Mouse (Mus musculus) embryonic fibroblast, embryonic 13.5 days (primary cell): ENCODE measurements around the gene Traf2. TPM values are rescaled to one million over a fixed set of nuclear protein-coding genes. Genes with fewer than 3 reads are reported as not detected.
A peak's percentile ranks its signal among the peaks of the same experiment; 100 is the strongest.

Source experiments
- H3K27ac ChIP-seq: 2 replicates; pipeline ENCODE4 v1.5.1; 2012; ENCODE audit warnings: low read length, control low read depth, inconsistent platforms; ENCODE audit not compliant: insufficient read depth
- H3K4me1 ChIP-seq: 2 replicates; pipeline ENCODE4 v1.6.1; 2011; ENCODE audit warnings: low read length; ENCODE audit not compliant: control insufficient read depth, insufficient read depth
- H3K4me3 ChIP-seq: 2 replicates; pipeline ENCODE4 v1.5.1; 2011; ENCODE audit warnings: mild to moderate bottlenecking, control low read depth, low read length; ENCODE audit not compliant: insufficient read depth
- CTCF ChIP-seq: IDR thresholded peaks from 2 replicates; pipeline ENCODE4 v1.5.1; 2011; ENCODE audit warnings: mild to moderate bottlenecking, control low read depth, low read length, moderate library complexity, borderline replicate concordance; ENCODE audit not compliant: insufficient read depth
- POLR2A ChIP-seq: IDR thresholded peaks from 2 replicates; pipeline ENCODE4 v1.6.1; 2011; ENCODE audit warnings: low read depth, mild to moderate bottlenecking, control low read depth, low read length, moderate library complexity
- polyA plus RNA-seq: library from polyadenylated mRNA; stranded (reverse); fragments of >200 nt; gene quantifications from 2 replicates; pipeline ENCODE4 v1.2.4, GENCODE M21; 2011; ENCODE audit warnings: low read depth; ENCODE audit not compliant: missing spikeins, insufficient read length

Gene Traf2
- polyA plus RNA-seq, 1 experiment, result 13.1 TPM

DNA sequence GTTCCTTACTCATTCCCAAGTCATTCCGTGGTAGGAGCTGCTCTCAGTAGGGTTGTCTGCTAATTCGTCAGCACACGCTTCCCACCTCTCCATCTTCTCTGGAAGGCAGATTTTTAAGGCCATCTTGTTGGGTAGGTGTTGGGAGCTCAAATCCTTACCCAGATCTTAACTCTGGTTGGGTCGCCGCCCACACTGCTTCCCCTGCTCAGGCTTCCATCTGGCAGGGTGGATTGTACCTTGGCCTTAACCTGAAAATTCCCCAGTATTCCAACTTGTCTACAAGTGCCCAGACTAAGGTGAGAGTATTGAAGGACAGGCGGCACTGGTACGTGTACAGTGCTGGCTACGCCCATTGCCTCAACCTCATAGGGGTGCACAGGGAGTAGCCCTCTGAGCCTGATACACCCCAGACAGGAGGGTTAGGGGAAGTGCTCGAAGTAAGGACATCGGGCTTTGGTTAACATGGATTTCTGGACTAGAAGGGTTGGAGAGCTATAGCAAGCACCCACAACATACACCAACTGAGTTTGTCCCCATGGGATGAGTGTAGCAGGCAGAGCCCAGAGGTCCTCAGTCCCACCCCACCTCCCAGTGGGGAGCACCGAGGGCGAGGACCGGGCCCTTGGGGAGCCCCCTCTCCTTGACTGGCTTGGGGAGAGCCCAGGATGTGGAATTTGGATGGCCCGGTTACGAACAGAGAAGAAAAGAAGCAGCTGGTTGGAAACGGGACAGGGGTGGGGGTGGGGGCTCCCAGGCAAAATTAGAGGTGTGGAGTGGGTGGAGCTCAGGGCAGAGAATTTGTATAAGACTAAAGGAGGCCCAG, 29.5 kb upstream of the Traf2 start:
- Histone ChIP-seq H3K27ac (no peak overlapping the region), H3K4me1 (peaks cover 6% of the 10 kb centered on the region; the same call in 1 of the 2 replicates), H3K4me3 (no peak overlapping the region)
- TF ChIP-seq POLR2A, result no peak
- TF ChIP-seq CTCF, result no peak

DNA sequence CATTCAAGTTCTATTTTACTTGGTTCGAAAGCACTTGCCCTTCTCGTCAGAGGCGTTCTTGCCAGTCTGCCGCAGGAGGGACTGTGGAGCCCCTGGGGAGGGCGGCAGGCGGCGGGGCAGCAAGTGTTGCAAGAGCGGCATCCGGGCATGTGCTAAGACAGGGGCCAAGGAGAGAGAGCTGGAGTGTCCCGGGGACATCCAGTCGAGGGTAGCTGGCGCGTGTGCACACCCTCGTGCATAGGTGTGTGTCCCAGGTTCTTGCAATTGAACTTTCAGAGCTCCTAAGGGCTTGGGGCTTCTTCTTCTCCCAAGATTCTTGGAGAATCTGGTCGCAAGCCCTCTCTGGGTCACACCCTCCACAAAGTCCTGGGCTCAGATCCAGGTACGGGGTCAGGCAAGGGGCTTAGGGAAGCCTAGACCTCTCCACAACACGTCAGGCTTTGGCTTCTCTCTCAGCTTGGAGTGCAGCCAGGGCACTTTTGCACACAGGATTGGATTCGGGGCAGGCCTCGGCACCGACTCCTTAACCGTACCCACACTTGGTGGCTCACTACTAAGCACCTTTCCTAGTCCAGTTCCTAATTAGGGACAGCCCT, 28.8 kb upstream of the Traf2 start:
- TF ChIP-seq POLR2A (no peak), CTCF (no peak)
- no peak overlapping the region for H3K27ac ChIP-seq
- peaks cover 6% of the 10 kb centered on the region; the same call in 1 of the 2 replicates for H3K4me1 ChIP-seq
- no peak overlapping the region for H3K4me3 ChIP-seq

- peak within 1 kb of the TSS; percentile 78 for H3K27ac ChIP-seq
- H3K4me3 ChIP-seq, result peak within 1 kb of the TSS; percentile 52
- peaks cover 6% of the 10 kb centered on the region; the same call in 1 of the 2 replicates for H3K4me1 ChIP-seq
- TF ChIP-seq CTCF (no peak), POLR2A (peak; percentile 79)
Observed at GRCm38 (mm10) chr2:25574579-25575431, 28.1 kb upstream of the Traf2 start, which contains the start of the genes Mamdc4 and Phpt1. Gene Mamdc4, minus strand, starts transcription at chr2:25574845. Gene Phpt1, minus strand, starts transcription at chr2:25575224.

GRCm38 (mm10) chr2:25574136-25574535, 27.4 kb upstream of the Traf2 start:
- 0 out of 2 replicates have a peak overlapping the region, but pooled peaks have one; percentile 4 for H3K27ac ChIP-seq
- peaks cover 6% of the 10 kb centered on the region; the same call in 1 of the 2 replicates for H3K4me1 ChIP-seq
- TF ChIP-seq POLR2A (no peak), CTCF (no peak)
- H3K4me3 ChIP-seq, result peak overlapping the region; percentile 52

DNA sequence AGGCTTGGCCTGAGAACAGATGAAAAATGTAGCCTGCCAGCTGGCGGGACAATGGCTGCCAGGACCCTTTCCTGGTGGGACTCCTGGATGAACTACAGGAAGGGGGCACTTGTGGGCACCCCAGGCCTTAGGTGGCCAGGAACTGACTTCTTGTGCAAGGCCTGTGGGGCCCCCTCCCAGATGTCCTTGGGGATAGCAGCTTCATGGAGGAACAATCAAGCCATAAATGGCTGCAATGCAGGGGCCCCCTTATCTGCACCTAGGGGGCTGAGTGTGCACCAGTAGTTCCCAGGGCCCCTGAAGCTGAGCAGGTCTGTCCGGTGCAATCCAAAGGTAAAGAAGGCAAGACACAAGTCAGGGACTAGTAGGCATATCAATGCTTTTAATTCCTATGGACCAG, 26.3 kb upstream of the Traf2 start:
- Histone ChIP-seq H3K27ac (no peak overlapping the region), H3K4me1 (peaks cover 6% of the 10 kb centered on the region; the same call in 1 of the 2 replicates), H3K4me3 (no peak overlapping the region)
- TF ChIP-seq POLR2A (no peak), CTCF (no peak)

- Histone ChIP-seq H3K4me1 (peaks cover 6% of the 10 kb centered on the region; the same call in 1 of the 2 replicates), H3K27ac (no peak overlapping the region), H3K4me3 (no peak overlapping the region)
- TF ChIP-seq CTCF (no peak), POLR2A (no peak)
Observed at GRCm38 (mm10) chr2:25571221-25571620, 24.5 kb upstream of the Traf2 start.

- Histone ChIP-seq H3K27ac (no peak overlapping the region), H3K4me1 (no peaks in the 10 kb centered on the region), H3K4me3 (no peak overlapping the region)
- TF ChIP-seq CTCF (no peak), POLR2A (no peak)
Observed at GRCm38 (mm10) chr2:25569323-25569722, 22.6 kb upstream of the Traf2 start.

GRCm38 (mm10) chr2:25568473-25569019, 21.8 kb upstream of the Traf2 start:
- Histone ChIP-seq H3K4me3 (no peak overlapping the region), H3K27ac (no peak overlapping the region), H3K4me1 (no peaks in the 10 kb centered on the region)
- TF ChIP-seq CTCF (no peak), POLR2A (no peak)

DNA sequence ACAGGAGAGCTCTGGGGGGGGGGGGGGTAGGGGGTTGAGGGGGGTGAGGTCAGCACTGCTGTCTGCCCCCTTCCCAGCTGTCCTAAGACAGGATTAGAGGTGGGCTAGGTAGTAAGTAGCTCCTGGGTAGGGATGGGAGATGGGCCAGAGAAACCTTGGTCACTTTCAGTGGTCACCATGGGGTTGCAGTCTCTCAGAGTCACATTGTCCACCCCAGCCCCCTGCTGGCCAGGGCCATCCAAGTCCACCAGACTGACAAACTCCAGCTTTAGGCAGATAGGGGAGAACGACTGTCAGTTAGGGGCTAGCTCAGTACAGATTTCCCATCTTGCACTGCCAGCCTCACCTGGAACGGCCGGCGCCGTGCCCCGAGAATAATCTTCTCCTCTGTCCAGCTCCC, 19.8 kb upstream of the Traf2 start:
- no peak overlapping the region for H3K27ac ChIP-seq
- no peak overlapping the region for H3K4me3 ChIP-seq
- no peaks in the 10 kb centered on the region for H3K4me1 ChIP-seq
- TF ChIP-seq CTCF (peak; percentile 45; the same call in 1 of the 2 replicates), POLR2A (no peak)
